Mouse (Mus musculus) megakaryocyte progenitor cell, adult 5-6 weeks (primary cell): Measurements from ENCODE around the gene Kcnn3. TPM values are rescaled to one million over a fixed set of nuclear protein-coding genes. Genes with fewer than 3 reads are reported as not detected.

Experiments
- ATAC-seq: replicated peaks from 2 replicates; pipeline ENCODE4 v1.8.0; 2016; ENCODE audit warnings: mild to moderate bottlenecking, moderate TSS enrichment, inconsistent platforms; ENCODE audit not compliant: poor library complexity
- total RNA-seq, 2 experiments: library from RNA; stranded (forward) in 1 of 2; stranded (reverse) in 1 of 2; fragments of 157-497, 149-512 nt in 1 of 2; fragments of 200-1000 nt in 1 of 2; gene quantifications; 2 replicates each; pipeline versions ENCODE4 v1.2.3 to v1.2.4; 2015 to 2017

The Kcnn3 gene
- total RNA-seq, 2 experiments from 2014 or later, result not detected

GRCm38 (mm10) chr3:89657092-89657491 lies 137.1 kb downstream of the Kcnn3 start:
- no peak for ATAC-seq

- ATAC-seq, result no peak
Measured at GRCm38 (mm10) chr3:89658457-89658856, 138.5 kb downstream of the Kcnn3 start.

GRCm38 (mm10) chr3:89659938-89660620 lies 140.1 kb downstream of the Kcnn3 start:
- ATAC-seq, result no peak

- ATAC-seq, result no peak
Measured at GRCm38 (mm10) chr3:89664808-89665207, 144.8 kb downstream of the Kcnn3 start.

- no peak for ATAC-seq
Measured at GRCm38 (mm10) chr3:89667131-89667530, 147.2 kb downstream of the Kcnn3 start.

- ATAC-seq, result no peak
Measured at GRCm38 (mm10) chr3:89671334-89671733, 151.4 kb downstream of the Kcnn3 start.

GRCm38 (mm10) chr3:89672573-89673317 lies 152.8 kb downstream of the Kcnn3 start:
- ATAC-seq, result peak; percentile 48; the same call in 1 of the 2 replicates

GRCm38 (mm10) chr3:89677617-89678016 lies 157.7 kb downstream of the Kcnn3 start:
- no peak for ATAC-seq

- no peak for ATAC-seq
Measured at GRCm38 (mm10) chr3:89686031-89686430, 166.1 kb downstream of the Kcnn3 start.

- peak; percentile 95 for ATAC-seq
Measured at GRCm38 (mm10) chr3:89688694-89689581, 169.0 kb downstream of the Kcnn3 start.

GRCm38 (mm10) chr3:89691776-89692175 lies 171.8 kb downstream of the Kcnn3 start:
- no peak for ATAC-seq

GRCm38 (mm10) chr3:89696152-89696821 lies 176.3 kb downstream of the Kcnn3 start:
- ATAC-seq, result no peak

- no peak for ATAC-seq
Measured at GRCm38 (mm10) chr3:89698958-89699357, 179.0 kb downstream of the Kcnn3 start.

GRCm38 (mm10) chr3:89700461-89700860 lies 180.5 kb downstream of the Kcnn3 start:
- no peak for ATAC-seq

GRCm38 (mm10) chr3:89703596-89703995 lies 183.6 kb downstream of the Kcnn3 start:
- ATAC-seq, result no peak

- ATAC-seq, result no peak
Measured at GRCm38 (mm10) chr3:89704064-89704463, 184.1 kb downstream of the Kcnn3 start.

- ATAC-seq, result peak; percentile 93
Measured at GRCm38 (mm10) chr3:89714359-89715206, 194.6 kb downstream of the Kcnn3 start, which contains the start of gene Adar. Gene Adar (plus strand): TSS chr3:89715022.

- ATAC-seq, result peak; percentile 28; the same call in 1 of the 2 replicates
Measured at GRCm38 (mm10) chr3:89715207-89715966, 195.4 kb downstream of the Kcnn3 start.

- ATAC-seq, result no peak
Measured at GRCm38 (mm10) chr3:89715967-89716256, 195.9 kb downstream of the Kcnn3 start.
